Mouse (Mus musculus): Measurements from ENCODE around the gene Lrrc74a. TPM values are rescaled to one million over a fixed set of nuclear protein-coding genes. Genes with fewer than 3 reads are reported as not detected.

The Lrrc74a gene
- total and polyA plus RNA-seq, 3 experiments = not detected

DNA sequence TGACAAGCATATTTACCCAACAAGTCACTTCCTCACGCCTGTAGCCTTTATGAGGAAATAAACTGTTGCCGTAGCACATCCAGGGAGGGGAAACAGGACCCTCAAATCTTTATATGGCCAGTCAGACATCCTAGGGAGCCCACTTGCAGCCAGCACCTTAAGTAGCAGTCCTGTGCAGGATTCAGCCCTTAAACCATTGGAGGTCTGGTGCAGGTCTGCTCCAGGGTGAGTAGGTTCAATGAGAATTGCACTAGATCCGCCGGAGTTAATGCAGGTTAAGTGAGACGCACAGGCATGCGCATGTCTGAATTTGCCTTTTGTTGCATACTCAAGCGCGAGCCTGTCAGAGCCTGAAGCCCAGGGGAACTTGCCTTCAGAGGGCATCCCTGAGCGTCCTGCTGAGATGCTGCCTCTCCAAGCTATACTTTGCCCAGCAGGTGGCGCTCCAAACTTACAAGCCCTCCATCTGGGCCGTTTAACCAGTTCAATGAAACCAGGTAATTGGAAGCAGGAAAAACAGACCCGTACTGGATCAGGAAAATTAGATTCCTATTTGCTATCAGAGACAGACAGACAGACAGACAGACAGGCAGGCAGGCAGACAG, 37.8 kb downstream of the Lrrc74a start:
- Histone ChIP-seq H3K27ac (ENCODE audit: insufficient read depth, low read depth) (no peak overlapping the region), H3K9ac (ENCODE audit: insufficient read depth, low read depth) (no peak overlapping the region), H3K79me2 (replicated peaks; ENCODE audit: control insufficient read depth, extremely low read depth, insufficient read depth, poor library complexity, severe bottlenecking) (no peaks in the 10 kb centered on the region), H3K4me3 (replicated peaks in 1 of 3; ENCODE audit: low read depth in 2 of 3, low read length in 2 of 3, poor library complexity in 1 of 3) (no peak overlapping the region), H3K9me3 (replicated peaks; ENCODE audit: low read length) (no peaks in the 10 kb centered on the region), H3K4me1 (ENCODE audit: control insufficient read depth in 1 of 2, insufficient read depth in 2 of 2) (peaks cover 5 to 32% of the 10 kb centered on the region in 2 experiments; a peak in 3 of 4 replicates), H3K27me3 (replicated peaks) (peaks cover 1% of the 10 kb centered on the region), H3K4me2 (ENCODE audit: insufficient read depth, low read depth, poor library complexity, severe bottlenecking) (peak overlapping the region; percentile 13; the same call in 1 of the 2 replicates), H3K36me3 (replicated peaks in 1 of 2; ENCODE audit: control insufficient read depth in 1 of 2, insufficient read depth in 1 of 2, low read length in 1 of 2) (no peaks in the 10 kb centered on the region)
- peak; percentile 96 for DNase-seq (ENCODE audit: extremely low read depth)
- dilution Hi-C loops (cut with MboI; ENCODE audit: extremely low pct_ligation_motif_present, extremely low pct_unique_long_range_greater_than_20kb, low sequenced_read_pairs) = no loop called here
- in situ Hi-C loops (cut with MboI; ENCODE audit: low pct_ligation_motif_present, low pct_unique_long_range_greater_than_20kb, low sequenced_read_pairs) = loop anchor here (5.0 to 10.0 kb wide), 2 partner anchors 163 to 200 kb away; no protein-coding TSS in a partner anchor
- TF ChIP-seq SMC3 (IDR thresholded peaks at IDR 0.05; ENCODE audit: low read depth, low read length) (peak; percentile 97), CTCF (conservative IDR thresholded peaks at IDR 0.05 in 1 of 2, IDR thresholded peaks at IDR 0.05 in 1 of 2; ENCODE audit: low read depth in 2 of 2, low read length in 2 of 2) (peak; percentile 64 to 99), ZC3H11A (IDR thresholded peaks at IDR 0.05; ENCODE audit: low read depth, low read length) (peak; percentile 97), ETS1 (conservative IDR thresholded peaks at IDR 0.05; ENCODE audit: low read depth, low read length) (no peak), RCOR1 (conservative IDR thresholded peaks at IDR 0.05; ENCODE audit: low read depth, low read length) (peak; percentile 62; the same call in 1 of the 2 replicates), TCF12 (IDR thresholded peaks at IDR 0.05; ENCODE audit: low read depth, low read length) (peak; percentile 57), MAX (IDR thresholded peaks at IDR 0.05; ENCODE audit: low read length) (peak; percentile 38; the same call in 1 of the 2 replicates), USF1 (IDR thresholded peaks at IDR 0.05; ENCODE audit: low read depth, low read length) (no peak), SIN3A (IDR thresholded peaks at IDR 0.05; ENCODE audit: low read length) (peak; percentile 35; the same call in 1 of the 2 replicates), MAZ (IDR thresholded peaks at IDR 0.05; ENCODE audit: low read depth, low read length) (peak; percentile 85; the same call in 1 of the 2 replicates), ZKSCAN1 (IDR thresholded peaks at IDR 0.05; ENCODE audit: borderline replicate concordance, low read depth, low read length) (no peak), RAD21 (IDR thresholded peaks at IDR 0.05; ENCODE audit: low read depth, low read length) (peak; percentile 94), MYC (IDR thresholded peaks at IDR 0.05; ENCODE audit: low read depth, low read length) (peak; percentile 57; the same call in 1 of the 2 replicates), ELF1 (IDR thresholded peaks at IDR 0.05; ENCODE audit: low read depth, low read length) (peak; percentile 21; the same call in 1 of the 2 replicates), IRF4 (IDR thresholded peaks at IDR 0.05; ENCODE audit: low read depth, low read length) (peak; percentile 67; the same call in 1 of the 2 replicates), CHD1 (IDR thresholded peaks at IDR 0.05; ENCODE audit: low read depth, low read length) (no peak), NELFE (IDR thresholded peaks at IDR 0.05; ENCODE audit: low read depth, low read length) (peak; percentile 65; the same call in 1 of the 2 replicates), MEF2A (IDR thresholded peaks at IDR 0.05; ENCODE audit: borderline replicate concordance, low read depth, low read length) (no peak), HCFC1 (IDR thresholded peaks at IDR 0.05; ENCODE audit: low read depth, low read length) (0 out of 2 replicates have a peak, but pooled peaks have one; percentile 22), POLR2A (IDR thresholded peaks at IDR 0.05; ENCODE audit: low read depth, low read length) (no peak), USF2 (conservative IDR thresholded peaks at IDR 0.05; ENCODE audit: low read depth, low read length) (no peak), POLR2AphosphoS2 (IDR thresholded peaks at IDR 0.05; ENCODE audit: low read depth, low read length) (no peak), JUND (conservative IDR thresholded peaks at IDR 0.05; ENCODE audit: low read depth, low read length) (no peak), KAT2A (IDR thresholded peaks at IDR 0.05; ENCODE audit: insufficient replicate concordance, low read length) (no peak), PAX5 (IDR thresholded peaks at IDR 0.05; ENCODE audit: low read length) (no peak), BHLHE40 (IDR thresholded peaks at IDR 0.05; ENCODE audit: low read depth, low read length) (no peak; the same call in 1 of the 2 replicates), UBTF (IDR thresholded peaks at IDR 0.05; ENCODE audit: low read depth, low read length) (no peak), NRF1 (IDR thresholded peaks at IDR 0.05; ENCODE audit: low read depth, low read length) (peak; percentile 82), MAFK (IDR thresholded peaks at IDR 0.05; ENCODE audit: insufficient replicate concordance, low read length) (no peak), JUN (IDR thresholded peaks at IDR 0.05; ENCODE audit: insufficient read depth, low read depth, low read length) (no peak)

Measured in CH12.LX (cell line).